Mouse (Mus musculus): Measurements from ENCODE around the gene Arfgef3. TPM values are rescaled to one million over a fixed set of nuclear protein-coding genes. Genes with fewer than 3 reads are reported as not detected.

Arfgef3 gene
- polyA plus RNA-seq (2014; fragmentation: Nextera tagmentation; extraction: Ambion mirVana), result 0.32 and 0.56 TPM in 2 replicates

DNA sequence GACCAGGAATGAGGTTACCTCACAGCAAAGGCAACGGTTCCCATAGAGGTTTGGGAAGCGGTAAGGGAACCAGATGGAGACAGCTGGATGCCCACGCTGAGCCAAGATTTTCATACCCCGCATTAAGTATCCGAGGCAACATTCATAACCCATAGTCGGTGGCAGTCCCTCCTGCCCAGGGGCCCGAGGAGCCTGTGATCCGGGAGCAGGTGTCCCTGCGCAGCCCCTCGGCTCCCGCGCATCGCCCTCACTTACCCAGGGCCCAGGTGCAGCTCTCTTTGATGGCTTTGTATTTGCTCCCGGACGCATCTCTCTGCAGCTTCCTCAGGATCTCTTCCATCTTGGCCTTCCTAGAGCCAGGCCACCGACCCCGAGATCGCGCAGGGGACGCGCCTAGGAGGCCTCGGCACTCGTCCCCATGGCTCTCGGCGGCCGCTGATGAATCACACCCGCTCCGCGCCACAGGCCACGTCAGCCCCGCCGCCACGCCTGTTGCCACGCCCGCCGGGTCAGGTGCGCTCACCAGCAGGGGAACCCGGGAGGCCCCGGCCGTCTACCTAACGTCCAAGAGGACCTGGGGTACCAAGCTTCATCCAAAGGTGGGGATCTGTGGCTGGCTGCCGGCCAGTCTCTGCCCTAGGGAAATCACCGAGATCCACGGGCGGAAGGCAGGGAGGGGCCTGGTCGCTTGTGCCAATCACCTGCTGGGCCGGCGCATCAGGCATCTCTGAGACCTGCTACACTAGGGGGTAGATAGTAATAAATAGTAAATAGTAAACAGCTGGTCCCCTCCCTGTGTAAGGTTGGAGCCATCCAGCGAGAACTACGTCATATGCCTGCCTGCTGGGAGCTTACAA lies at the start of gene Arfgef3:
Arfgef3 (minus strand) TSS at position 664 of the 857 bp plus-strand sequence.
- H3K4me2 ChIP-seq, result peak within 1 kb of the TSS; percentile 71

GRCm38 (mm10) chr10:18790063-18790462 lies 46.3 kb upstream of the Arfgef3 start:
- Histone ChIP-seq H3K4me1 (ENCODE audit: control insufficient read depth, insufficient read depth, low read length) (no peaks in the 10 kb centered on the region), H3K9me3 (replicated peaks; ENCODE audit: control insufficient read depth, low read length) (no peaks in the 10 kb centered on the region), H3K27ac (ENCODE audit: low read depth, low read length) (no peak overlapping the region), H3K4me3 (ENCODE audit: low read depth, low read length) (no peak overlapping the region), H3K27me3 (ENCODE audit: control insufficient read depth, insufficient read depth, low read length) (no peaks in the 10 kb centered on the region), H3K36me3 (ENCODE audit: control insufficient read depth, insufficient read depth, low read length) (no peaks in the 10 kb centered on the region), H3K4me2 (no peak overlapping the region), H3K9ac (ENCODE audit: low read depth, low read length) (no peak overlapping the region)
- 84% methylated on average over 4 of the region's 4 CpGs for WGBS (ENCODE audit: insufficient replicate concordance)
- ATAC-seq (replicated peaks; ENCODE audit: insufficient number of reproducible peaks, low FRiP score, low TSS enrichment), result no peak

More for the DNA sequence above, at the start of gene Arfgef3:
- Histone ChIP-seq H3K4me3 (ENCODE audit: low read depth, low read length) (peak within 1 kb of the TSS; percentile 65), H3K36me3 (ENCODE audit: control insufficient read depth, insufficient read depth, low read length) (no peaks in the 10 kb centered on the region), H3K27ac (ENCODE audit: low read depth, low read length) (no peak within 1 kb of the TSS), H3K9me3 (replicated peaks; ENCODE audit: control insufficient read depth, low read length) (no peaks in the 10 kb centered on the region), H3K9ac (ENCODE audit: low read depth, low read length) (peak within 1 kb of the TSS; percentile 64), H3K4me1 (ENCODE audit: control insufficient read depth, insufficient read depth, low read length) (no peaks in the 10 kb centered on the region), H3K27me3 (ENCODE audit: control insufficient read depth, insufficient read depth, low read length) (peaks cover 16% of the 10 kb centered on the region)
- ATAC-seq (replicated peaks; ENCODE audit: insufficient number of reproducible peaks, low FRiP score, low TSS enrichment), result no peak
- 4% methylated on average over 49 of the region's 50 CpGs for WGBS (ENCODE audit: insufficient replicate concordance)

DNA sequence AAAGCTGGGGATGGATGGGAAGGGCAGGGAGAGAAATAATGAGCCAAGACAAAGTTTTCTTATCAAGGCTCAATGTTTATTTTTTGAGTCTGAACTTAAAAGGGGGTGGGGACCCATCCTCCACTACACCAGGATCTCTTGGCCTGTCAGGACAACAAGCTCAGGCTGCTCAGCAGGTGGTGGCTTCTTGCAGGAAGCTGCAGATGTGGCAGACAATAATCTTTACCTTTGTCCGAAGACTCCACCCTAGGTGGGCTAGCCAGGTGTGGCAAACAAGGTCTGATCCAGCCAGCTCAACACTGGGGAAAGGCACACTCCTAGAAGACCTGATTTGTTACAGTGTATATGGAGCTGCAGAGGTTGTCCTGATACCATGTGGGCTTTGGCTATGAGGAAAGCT lies 44.9 kb upstream of the Arfgef3 start:
- H3K36me3 ChIP-seq (ENCODE audit: control insufficient read depth, insufficient read depth, low read length), result no peaks in the 10 kb centered on the region
- H3K4me1 ChIP-seq (ENCODE audit: control insufficient read depth, insufficient read depth, low read length), result no peaks in the 10 kb centered on the region
- no peak overlapping the region for H3K9ac ChIP-seq (ENCODE audit: low read depth, low read length)
- H3K9me3 ChIP-seq (replicated peaks; ENCODE audit: control insufficient read depth, low read length), result no peaks in the 10 kb centered on the region
- H3K4me3 ChIP-seq (ENCODE audit: low read depth, low read length), result no peak overlapping the region
- no peaks in the 10 kb centered on the region for H3K27me3 ChIP-seq (ENCODE audit: control insufficient read depth, insufficient read depth, low read length)
- no peak overlapping the region for H3K4me2 ChIP-seq
- no peak overlapping the region for H3K27ac ChIP-seq (ENCODE audit: low read depth, low read length)
- 18% methylated on average over 1 of the region's 1 CpGs for WGBS (ENCODE audit: insufficient replicate concordance)
- ATAC-seq (replicated peaks; ENCODE audit: insufficient number of reproducible peaks, low FRiP score, low TSS enrichment), result no peak

DNA sequence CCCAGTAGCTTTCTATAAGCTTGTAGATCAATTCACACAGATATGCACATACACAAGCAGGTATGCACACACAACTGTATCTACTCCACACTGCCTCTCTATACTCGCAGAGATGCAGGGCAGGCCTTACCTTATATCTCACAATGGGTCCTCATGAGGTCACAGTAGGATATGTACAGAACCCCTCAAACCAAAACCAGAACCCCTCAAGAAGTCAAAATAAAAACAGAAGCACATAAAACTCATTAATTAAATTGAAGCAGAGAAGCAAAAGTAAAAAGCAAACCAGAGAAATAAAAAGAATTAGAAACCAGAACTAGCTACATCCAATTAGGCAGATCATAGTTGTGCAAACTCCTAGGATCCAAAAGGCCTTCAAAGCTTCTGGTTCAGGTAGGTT lies 42.9 kb upstream of the Arfgef3 start, which contains the start of gene Gm4922:
Gm4922 (minus strand) TSS at position 101 of the 400 bp plus-strand sequence.
- WGBS (ENCODE audit: insufficient replicate concordance), result 91% methylated on average over 1 of the region's 1 CpGs
- H3K4me1 ChIP-seq (ENCODE audit: control insufficient read depth, insufficient read depth, low read length), result no peaks in the 10 kb centered on the region
- H3K4me2 ChIP-seq, result no peak within 1 kb of the TSS
- no peak within 1 kb of the TSS for H3K9ac ChIP-seq (ENCODE audit: low read depth, low read length)
- H3K4me3 ChIP-seq (ENCODE audit: low read depth, low read length), result no peak within 1 kb of the TSS
- no peaks in the 10 kb centered on the region for H3K27me3 ChIP-seq (ENCODE audit: control insufficient read depth, insufficient read depth, low read length)
- H3K36me3 ChIP-seq (ENCODE audit: control insufficient read depth, insufficient read depth, low read length), result no peaks in the 10 kb centered on the region
- ATAC-seq (replicated peaks; ENCODE audit: insufficient number of reproducible peaks, low FRiP score, low TSS enrichment), result no peak
- no peaks in the 10 kb centered on the region for H3K9me3 ChIP-seq (replicated peaks; ENCODE audit: control insufficient read depth, low read length)
- H3K27ac ChIP-seq (ENCODE audit: low read depth, low read length), result no peak within 1 kb of the TSS

- Histone ChIP-seq H3K27ac (ENCODE audit: low read depth, low read length) (no peak overlapping the region), H3K4me3 (ENCODE audit: low read depth, low read length) (no peak overlapping the region), H3K9me3 (replicated peaks; ENCODE audit: control insufficient read depth, low read length) (no peaks in the 10 kb centered on the region), H3K9ac (ENCODE audit: low read depth, low read length) (no peak overlapping the region), H3K4me1 (ENCODE audit: control insufficient read depth, insufficient read depth, low read length) (no peaks in the 10 kb centered on the region), H3K27me3 (ENCODE audit: control insufficient read depth, insufficient read depth, low read length) (no peaks in the 10 kb centered on the region), H3K36me3 (ENCODE audit: control insufficient read depth, insufficient read depth, low read length) (no peaks in the 10 kb centered on the region), H3K4me2 (no peak overlapping the region)
- WGBS (ENCODE audit: insufficient replicate concordance), result 75% methylated on average over 3 of the region's 3 CpGs
- no peak for ATAC-seq (replicated peaks; ENCODE audit: insufficient number of reproducible peaks, low FRiP score, low TSS enrichment)
These were observed 33.8 kb upstream of the Arfgef3 start for GRCm38 (mm10) chr10:18777546-18777945.

DNA sequence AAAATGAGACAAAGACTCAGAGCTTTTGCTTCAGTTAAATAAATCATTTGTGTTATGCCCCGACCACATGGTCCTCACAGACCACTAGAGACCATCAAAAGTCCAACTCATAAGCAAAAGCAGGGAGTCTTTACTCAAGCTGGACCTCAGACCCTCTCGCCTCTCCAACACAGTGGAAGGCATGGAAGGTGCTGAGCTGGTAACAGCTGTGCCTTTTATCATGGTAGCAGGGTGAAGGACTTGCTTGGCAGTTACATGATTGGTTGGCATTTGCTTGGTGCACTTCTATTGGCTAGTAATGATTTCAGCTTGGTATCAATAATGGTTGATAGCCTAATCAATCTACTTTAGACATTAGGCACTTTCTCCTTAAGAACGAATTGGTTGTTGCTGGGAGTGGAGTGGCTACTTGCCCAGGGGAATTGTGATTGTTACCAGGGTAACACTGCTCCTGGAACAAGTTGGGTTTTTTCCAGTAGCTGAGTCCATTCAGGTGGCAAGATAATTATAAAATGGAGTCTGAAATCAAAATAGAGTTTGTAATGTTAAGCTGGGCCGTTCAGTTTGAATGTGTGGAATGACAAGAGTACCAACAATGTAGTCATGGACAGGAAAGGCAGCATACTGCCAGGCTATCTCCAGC lies 28.9 kb upstream of the Arfgef3 start:
- Histone ChIP-seq H3K4me2 (no peak overlapping the region), H3K27ac (ENCODE audit: low read depth, low read length) (no peak overlapping the region), H3K4me1 (ENCODE audit: control insufficient read depth, insufficient read depth, low read length) (no peaks in the 10 kb centered on the region), H3K9me3 (replicated peaks; ENCODE audit: control insufficient read depth, low read length) (no peaks in the 10 kb centered on the region), H3K27me3 (ENCODE audit: control insufficient read depth, insufficient read depth, low read length) (no peaks in the 10 kb centered on the region), H3K36me3 (ENCODE audit: control insufficient read depth, insufficient read depth, low read length) (no peaks in the 10 kb centered on the region), H3K9ac (ENCODE audit: low read depth, low read length) (no peak overlapping the region), H3K4me3 (ENCODE audit: low read depth, low read length) (no peak overlapping the region)
- 59% methylated on average over 4 of the region's 4 CpGs for WGBS (ENCODE audit: insufficient replicate concordance)
- ATAC-seq (replicated peaks; ENCODE audit: insufficient number of reproducible peaks, low FRiP score, low TSS enrichment), result no peak

GRCm38 (mm10) chr10:18769909-18770308 lies 26.2 kb upstream of the Arfgef3 start:
- H3K27me3 ChIP-seq (ENCODE audit: control insufficient read depth, insufficient read depth, low read length), result no peaks in the 10 kb centered on the region
- no peaks in the 10 kb centered on the region for H3K36me3 ChIP-seq (ENCODE audit: control insufficient read depth, insufficient read depth, low read length)
- H3K9me3 ChIP-seq (replicated peaks; ENCODE audit: control insufficient read depth, low read length), result 0 out of 2 replicates have a peak, but pooled peaks cover 1% of the 10 kb centered on the region
- H3K9ac ChIP-seq (ENCODE audit: low read depth, low read length), result no peak overlapping the region
- no peaks in the 10 kb centered on the region for H3K4me1 ChIP-seq (ENCODE audit: control insufficient read depth, insufficient read depth, low read length)
- ATAC-seq (replicated peaks; ENCODE audit: insufficient number of reproducible peaks, low FRiP score, low TSS enrichment), result no peak
- 44% methylated on average over 5 of the region's 5 CpGs for WGBS (ENCODE audit: insufficient replicate concordance)
- H3K4me2 ChIP-seq, result no peak overlapping the region
- no peak overlapping the region for H3K27ac ChIP-seq (ENCODE audit: low read depth, low read length)
- no peak overlapping the region for H3K4me3 ChIP-seq (ENCODE audit: low read depth, low read length)

GRCm38 (mm10) chr10:18760241-18760640 lies 16.5 kb upstream of the Arfgef3 start:
- no peak for ATAC-seq (replicated peaks; ENCODE audit: insufficient number of reproducible peaks, low FRiP score, low TSS enrichment)
- no peaks in the 10 kb centered on the region for H3K4me1 ChIP-seq (ENCODE audit: control insufficient read depth, insufficient read depth, low read length)
- H3K27me3 ChIP-seq (ENCODE audit: control insufficient read depth, insufficient read depth, low read length), result no peaks in the 10 kb centered on the region
- no peak overlapping the region for H3K27ac ChIP-seq (ENCODE audit: low read depth, low read length)
- H3K9me3 ChIP-seq (replicated peaks; ENCODE audit: control insufficient read depth, low read length), result 0 out of 2 replicates have a peak, but pooled peaks cover 2% of the 10 kb centered on the region
- 31% methylated on average over 2 of the region's 2 CpGs for WGBS (ENCODE audit: insufficient replicate concordance)
- H3K4me2 ChIP-seq, result no peak overlapping the region
- H3K36me3 ChIP-seq (ENCODE audit: control insufficient read depth, insufficient read depth, low read length), result no peaks in the 10 kb centered on the region
- no peak overlapping the region for H3K4me3 ChIP-seq (ENCODE audit: low read depth, low read length)
- H3K9ac ChIP-seq (ENCODE audit: low read depth, low read length), result no peak overlapping the region
